Mouse (Mus musculus): ENCODE measurements at regions not wholly inside any gene's neighbourhood (a gene's known extent, or its start where the extent isn't known, plus 50 kb on each side); places are given as distances from the start of the nearest gene placed in this dataset.

- 37% methylated on average over 4 of the region's 4 CpGs for WGBS
- no peak overlapping the region for H3K4me2 ChIP-seq (ENCODE audit: low read length)
Measured at GRCm38 (mm10) chr11:43976024-43976423, 75.0 kb upstream of the Adra1b start.

GRCm38 (mm10) chr11:43979406-43979805, 78.4 kb upstream of the Adra1b start:
- no peaks in the 10 kb centered on the region for H3K9me3 ChIP-seq (ENCODE audit: control insufficient read depth, low read length)
- no peak overlapping the region for H3K9ac ChIP-seq (ENCODE audit: low read length)
- no peak overlapping the region for H3K27ac ChIP-seq (replicated peaks in 1 of 2; ENCODE audit: control insufficient read depth in 1 of 2, insufficient read depth in 1 of 2, low read depth in 2 of 2, low read length in 2 of 2)
- H3K36me3 ChIP-seq (ENCODE audit: control insufficient read depth, insufficient read depth, low read length), result no peaks in the 10 kb centered on the region
- no peak for ATAC-seq (ENCODE audit: insufficient number of reproducible peaks, insufficient read depth, low FRiP score, low read depth)
- H3K4me2 ChIP-seq (ENCODE audit: low read length), result no peak overlapping the region
- WGBS, result 75% methylated on average over 7 of the region's 7 CpGs
- no peaks in the 10 kb centered on the region for H3K27me3 ChIP-seq (ENCODE audit: control insufficient read depth, insufficient read depth, low read length)
- no peak overlapping the region for H3K4me3 ChIP-seq (ENCODE audit: control insufficient read depth in 1 of 2, insufficient read depth in 1 of 2, low read depth in 1 of 2, low read length in 2 of 2)
- no peaks in the 10 kb centered on the region for H3K4me1 ChIP-seq (ENCODE audit: control insufficient read depth in 2 of 2, insufficient read depth in 2 of 2, low read length in 2 of 2)

More at GRCm38 (mm10) chr11:43976024-43976423, 75.0 kb upstream of the Adra1b start:
- Histone ChIP-seq H3K9ac (ENCODE audit: low read length) (no peak overlapping the region), H3K4me3 (ENCODE audit: control insufficient read depth in 1 of 2, insufficient read depth in 1 of 2, low read depth in 1 of 2, low read length in 2 of 2) (no peak overlapping the region), H3K36me3 (ENCODE audit: control insufficient read depth, insufficient read depth, low read length) (no peaks in the 10 kb centered on the region), H3K9me3 (ENCODE audit: control insufficient read depth, low read length) (no peaks in the 10 kb centered on the region), H3K4me1 (ENCODE audit: control insufficient read depth in 2 of 2, insufficient read depth in 2 of 2, low read length in 2 of 2) (no peaks in the 10 kb centered on the region), H3K27ac (replicated peaks in 1 of 2; ENCODE audit: control insufficient read depth in 1 of 2, insufficient read depth in 1 of 2, low read depth in 2 of 2, low read length in 2 of 2) (no peak overlapping the region), H3K27me3 (ENCODE audit: control insufficient read depth, insufficient read depth, low read length) (no peaks in the 10 kb centered on the region)
- ATAC-seq (ENCODE audit: insufficient number of reproducible peaks, insufficient read depth, low FRiP score, low read depth), result no peak

GRCm38 (mm10) chr11:43980444-43980843, 79.4 kb upstream of the Adra1b start:
- Histone ChIP-seq H3K9ac (ENCODE audit: low read length) (no peak overlapping the region), H3K36me3 (ENCODE audit: control insufficient read depth, insufficient read depth, low read length) (no peaks in the 10 kb centered on the region), H3K27ac (replicated peaks in 1 of 2; ENCODE audit: control insufficient read depth in 1 of 2, insufficient read depth in 1 of 2, low read depth in 2 of 2, low read length in 2 of 2) (no peak overlapping the region), H3K4me1 (ENCODE audit: control insufficient read depth in 2 of 2, insufficient read depth in 2 of 2, low read length in 2 of 2) (no peaks in the 10 kb centered on the region), H3K4me3 (ENCODE audit: control insufficient read depth in 1 of 2, insufficient read depth in 1 of 2, low read depth in 1 of 2, low read length in 2 of 2) (no peak overlapping the region), H3K4me2 (ENCODE audit: low read length) (no peak overlapping the region), H3K9me3 (ENCODE audit: control insufficient read depth, low read length) (no peaks in the 10 kb centered on the region), H3K27me3 (ENCODE audit: control insufficient read depth, insufficient read depth, low read length) (no peaks in the 10 kb centered on the region)
- 84% methylated on average over 4 of the region's 4 CpGs for WGBS
- ATAC-seq (ENCODE audit: insufficient number of reproducible peaks, insufficient read depth, low FRiP score, low read depth), result no peak

- Histone ChIP-seq H3K27ac (replicated peaks in 1 of 2; ENCODE audit: control insufficient read depth in 1 of 2, insufficient read depth in 1 of 2, low read depth in 2 of 2, low read length in 2 of 2) (no peak overlapping the region), H3K4me2 (ENCODE audit: low read length) (no peak overlapping the region), H3K27me3 (ENCODE audit: control insufficient read depth, insufficient read depth, low read length) (no peaks in the 10 kb centered on the region), H3K4me3 (ENCODE audit: control insufficient read depth in 1 of 2, insufficient read depth in 1 of 2, low read depth in 1 of 2, low read length in 2 of 2) (no peak overlapping the region), H3K9me3 (ENCODE audit: control insufficient read depth, low read length) (no peaks in the 10 kb centered on the region), H3K36me3 (ENCODE audit: control insufficient read depth, insufficient read depth, low read length) (no peaks in the 10 kb centered on the region), H3K9ac (ENCODE audit: low read length) (no peak overlapping the region), H3K4me1 (ENCODE audit: control insufficient read depth in 2 of 2, insufficient read depth in 2 of 2, low read length in 2 of 2) (no peaks in the 10 kb centered on the region)
- 67% methylated on average over 1 of the region's 1 CpGs for WGBS
- no peak for ATAC-seq (ENCODE audit: insufficient number of reproducible peaks, insufficient read depth, low FRiP score, low read depth)
Measured at GRCm38 (mm10) chr11:43989911-43990430, 89.0 kb upstream of the Adra1b start.

- H3K4me1 ChIP-seq (ENCODE audit: control insufficient read depth in 2 of 2, insufficient read depth in 2 of 2, low read length in 2 of 2), result no peaks in the 10 kb centered on the region
- no peak overlapping the region for H3K4me2 ChIP-seq (ENCODE audit: low read length)
- no peak overlapping the region for H3K27ac ChIP-seq (replicated peaks in 1 of 2; ENCODE audit: control insufficient read depth in 1 of 2, insufficient read depth in 1 of 2, low read depth in 2 of 2, low read length in 2 of 2)
- no peak overlapping the region for H3K9ac ChIP-seq (ENCODE audit: low read length)
- ATAC-seq (ENCODE audit: insufficient number of reproducible peaks, insufficient read depth, low FRiP score, low read depth), result no peak
- 64% methylated on average over 6 of the region's 6 CpGs for WGBS
- H3K27me3 ChIP-seq (ENCODE audit: control insufficient read depth, insufficient read depth, low read length), result no peaks in the 10 kb centered on the region
- no peaks in the 10 kb centered on the region for H3K9me3 ChIP-seq (ENCODE audit: control insufficient read depth, low read length)
- no peak overlapping the region for H3K4me3 ChIP-seq (ENCODE audit: control insufficient read depth in 1 of 2, insufficient read depth in 1 of 2, low read depth in 1 of 2, low read length in 2 of 2)
- no peaks in the 10 kb centered on the region for H3K36me3 ChIP-seq (ENCODE audit: control insufficient read depth, insufficient read depth, low read length)
Measured at GRCm38 (mm10) chr11:43992011-43992471, 91.0 kb upstream of the Adra1b start.

GRCm38 (mm10) chr11:43998046-43998725, 97.2 kb upstream of the Adra1b start:
- no peak for ATAC-seq (ENCODE audit: insufficient number of reproducible peaks, insufficient read depth, low FRiP score, low read depth)
- whole genome bisulfite sequencing, result 65% methylated on average over 12 of the region's 12 CpGs
- Histone ChIP-seq H3K4me2 (ENCODE audit: low read length) (no peak overlapping the region), H3K27ac (replicated peaks in 1 of 2; ENCODE audit: control insufficient read depth in 1 of 2, insufficient read depth in 1 of 2, low read depth in 2 of 2, low read length in 2 of 2) (no peak overlapping the region), H3K9ac (ENCODE audit: low read length) (no peak overlapping the region), H3K9me3 (ENCODE audit: control insufficient read depth, low read length) (no peaks in the 10 kb centered on the region), H3K27me3 (ENCODE audit: control insufficient read depth, insufficient read depth, low read length) (no peaks in the 10 kb centered on the region), H3K4me1 (ENCODE audit: control insufficient read depth in 2 of 2, insufficient read depth in 2 of 2, low read length in 2 of 2) (no peaks in the 10 kb centered on the region), H3K36me3 (ENCODE audit: control insufficient read depth, insufficient read depth, low read length) (no peaks in the 10 kb centered on the region), H3K4me3 (ENCODE audit: control insufficient read depth in 1 of 2, insufficient read depth in 1 of 2, low read depth in 1 of 2, low read length in 2 of 2) (no peak overlapping the region)

- no peak overlapping the region for H3K4me3 ChIP-seq (ENCODE audit: control insufficient read depth in 1 of 2, insufficient read depth in 1 of 2, low read depth in 1 of 2, low read length in 2 of 2)
- no peak overlapping the region for H3K4me2 ChIP-seq (ENCODE audit: low read length)
- no peaks in the 10 kb centered on the region for H3K9me3 ChIP-seq (ENCODE audit: control insufficient read depth, low read length)
- no peak overlapping the region for H3K27ac ChIP-seq (replicated peaks in 1 of 2; ENCODE audit: control insufficient read depth in 1 of 2, insufficient read depth in 1 of 2, low read depth in 2 of 2, low read length in 2 of 2)
- H3K36me3 ChIP-seq (ENCODE audit: control insufficient read depth, insufficient read depth, low read length), result no peaks in the 10 kb centered on the region
- no peak for ATAC-seq (ENCODE audit: insufficient number of reproducible peaks, insufficient read depth, low FRiP score, low read depth)
- no peak overlapping the region for H3K9ac ChIP-seq (ENCODE audit: low read length)
- no peaks in the 10 kb centered on the region for H3K4me1 ChIP-seq (ENCODE audit: control insufficient read depth in 2 of 2, insufficient read depth in 2 of 2, low read length in 2 of 2)
- no peaks in the 10 kb centered on the region for H3K27me3 ChIP-seq (ENCODE audit: control insufficient read depth, insufficient read depth, low read length)
- 79% methylated on average over 4 of the region's 4 CpGs for WGBS
Measured at GRCm38 (mm10) chr11:44000056-44000455, 99.0 kb upstream of the Adra1b start.

Measured in heart, embryonic 14.5 days (tissue).